Mouse (Mus musculus) limb, embryonic 14.5 days (tissue): Measurements from ENCODE around the gene Spata2. TPM values are rescaled to one million over a fixed set of nuclear protein-coding genes. Genes with fewer than 3 reads are reported as not detected.

Source experiments
- ATAC-seq: fragments of 200-750 bp; cut with Nextera tagmentation; 2 replicates; pipeline ENCODE4 v1.8.0; 2017; ENCODE audit warnings: low read depth, moderate number of reproducible peaks, moderate TSS enrichment; ENCODE audit not compliant: low FRiP score
- DNase-seq: peaks from one replicate; pipeline ENCODE4 v3.0.0-alpha.2; 2015; ENCODE audit warnings: low spot score
- H3K27ac ChIP-seq: fragments of 300-500 bp; sonication (generic); replicated peaks from 2 replicates; pipeline ENCODE4 v1.5.1; 2014; ENCODE audit warnings: low read depth, mild to moderate bottlenecking, low read length, moderate library complexity, mixed read lengths
- H3K27me3 ChIP-seq: fragments of 300-500 bp; sonication (generic); 2 replicates; pipeline ENCODE4 v1.6.1; 2014; ENCODE audit warnings: low read length, mixed read lengths; ENCODE audit not compliant: control insufficient read depth, insufficient read depth
- H3K36me3 ChIP-seq: fragments of 300-500 bp; sonication (generic); 2 replicates; pipeline ENCODE4 v1.6.1; 2014; ENCODE audit warnings: mild to moderate bottlenecking, low read length, moderate library complexity, mixed read lengths; ENCODE audit not compliant: control insufficient read depth, insufficient read depth
- H3K4me1 ChIP-seq: fragments of 300-500 bp; sonication (generic); 2 replicates; pipeline ENCODE4 v1.6.1; 2014; ENCODE audit warnings: antibody characterized with exemption, low read length, mixed read lengths; ENCODE audit not compliant: control insufficient read depth, insufficient read depth
- H3K4me2 ChIP-seq: fragments of 300-500 bp; sonication (generic); replicated peaks from 2 replicates; pipeline ENCODE4 v1.6.1; 2014; ENCODE audit warnings: low read depth, mild to moderate bottlenecking, low read length, moderate library complexity; ENCODE audit not compliant: severe bottlenecking
- H3K4me3 ChIP-seq: fragments of 300-500 bp; sonication (generic); replicated peaks from 2 replicates; pipeline ENCODE4 v1.5.1; 2014; ENCODE audit warnings: low read length
- H3K9ac ChIP-seq: fragments of 300-500 bp; sonication (generic); 2 replicates; pipeline ENCODE4 v1.6.1; 2014; ENCODE audit warnings: mild to moderate bottlenecking, low read depth, low read length, moderate library complexity; ENCODE audit not compliant: severe bottlenecking
- H3K9me3 ChIP-seq: fragments of 300-500 bp; sonication (generic); 2 replicates; pipeline ENCODE4 v1.6.1; 2016; ENCODE audit warnings: low read length; ENCODE audit not compliant: control insufficient read depth
- POLR2A ChIP-seq: fragments of 200-500 bp; IDR thresholded peaks from 2 replicates; pipeline ENCODE4 v1.8.0; 2012; ENCODE audit warnings: inconsistent platforms, mild to moderate bottlenecking, moderate library complexity, borderline replicate concordance; ENCODE audit not compliant: insufficient read depth, insufficient read length; ENCODE audit errors: extremely low read depth
- WGBS: fragments of 180-500 bp; shearing (Covaris S2); extraction: QIAGEN DNeasy Blood & Tissue Kit; methylation state at CpG from one replicate; pipeline ENCODE4 v1.1.7; 2014; 5-methylcytosine and 5-hydroxymethylcytosine counted together
- polyA plus RNA-seq, 2 experiments: library from polyadenylated mRNA; depleted of rRNA in 1 of 2; stranded (reverse) in 1 of 2; unstranded in 1 of 2; fragments of >200 nt; fragmentation: Nextera tagmentation in 1 of 2; extraction: Ambion mirVana in 1 of 2; gene quantifications; 2 replicates each; pipeline versions ENCODE4 v1.2.1 to v1.2.3; 2012 to 2014

The Spata2 gene
- polyA plus RNA-seq, 2 experiments: 12.4 to 17.8 TPM

GRCm38 (mm10) chr2:167453814-167454213, 38.9 kb downstream of the Spata2 start:
- Histone ChIP-seq H3K27ac (no peak overlapping the region), H3K4me3 (no peak overlapping the region), H3K9me3 (no peaks in the 10 kb centered on the region), H3K36me3 (peaks cover 76% of the 10 kb centered on the region), H3K4me2 (no peak overlapping the region), H3K4me1 (no peaks in the 10 kb centered on the region), H3K9ac (no peak overlapping the region), H3K27me3 (no peaks in the 10 kb centered on the region)
- DNase-seq (no peak), ATAC-seq (no peak)
- TF ChIP-seq POLR2A: no peak
- 63% methylated on average over 3 of the region's 3 CpGs for WGBS

GRCm38 (mm10) chr2:167450647-167451046, 42.0 kb downstream of the Spata2 start:
- H3K4me2 ChIP-seq: no peak overlapping the region
- no peak for ATAC-seq
- DNase-seq: no peak
- H3K4me3 ChIP-seq: no peak overlapping the region
- no peak overlapping the region for H3K9ac ChIP-seq
- H3K4me1 ChIP-seq: no peaks in the 10 kb centered on the region; the same call in 1 of the 2 replicates
- TF ChIP-seq POLR2A: no peak
- H3K36me3 ChIP-seq: peaks cover 71% of the 10 kb centered on the region
- no peaks in the 10 kb centered on the region for H3K27me3 ChIP-seq
- H3K27ac ChIP-seq: no peak overlapping the region
- H3K9me3 ChIP-seq: no peaks in the 10 kb centered on the region
- WGBS: 93% methylated on average over 8 of the region's 8 CpGs

GRCm38 (mm10) chr2:167449331-167450275, 43.1 kb downstream of the Spata2 start:
- DNase-seq: no peak
- no peak overlapping the region for H3K4me2 ChIP-seq
- TF ChIP-seq POLR2A: no peak
- H3K27me3 ChIP-seq: no peaks in the 10 kb centered on the region
- H3K27ac ChIP-seq: no peak overlapping the region
- WGBS: 89% methylated on average over 20 of the region's 21 CpGs
- no peaks in the 10 kb centered on the region for H3K9me3 ChIP-seq
- no peak overlapping the region for H3K9ac ChIP-seq
- peaks cover 78% of the 10 kb centered on the region for H3K36me3 ChIP-seq
- no peak for ATAC-seq
- H3K4me3 ChIP-seq: no peak overlapping the region
- no peaks in the 10 kb centered on the region; the same call in 1 of the 2 replicates for H3K4me1 ChIP-seq

- H3K9me3 ChIP-seq: no peaks in the 10 kb centered on the region
- H3K27ac ChIP-seq: no peak overlapping the region
- H3K9ac ChIP-seq: no peak overlapping the region
- no peak overlapping the region for H3K4me3 ChIP-seq
- peaks cover 73% of the 10 kb centered on the region for H3K36me3 ChIP-seq
- no peak for DNase-seq
- ATAC-seq: no peak
- 93% methylated on average over 8 of the region's 8 CpGs for WGBS
- TF ChIP-seq POLR2A: no peak
- H3K27me3 ChIP-seq: no peaks in the 10 kb centered on the region
- no peak overlapping the region for H3K4me2 ChIP-seq
- no peaks in the 10 kb centered on the region; the same call in 1 of the 2 replicates for H3K4me1 ChIP-seq
These were observed 45.1 kb downstream of the Spata2 start for GRCm38 (mm10) chr2:167447629-167448028.

- peaks cover 75% of the 10 kb centered on the region for H3K36me3 ChIP-seq
- no peaks in the 10 kb centered on the region; the same call in 1 of the 2 replicates for H3K4me1 ChIP-seq
- no peak for ATAC-seq
These were observed 45.5 kb downstream of the Spata2 start for GRCm38 (mm10) chr2:167447207-167447606.

More at GRCm38 (mm10) chr2:167447207-167447606, 45.5 kb downstream of the Spata2 start:
- no peak overlapping the region for H3K4me2 ChIP-seq
- no peaks in the 10 kb centered on the region for H3K9me3 ChIP-seq
- no peaks in the 10 kb centered on the region for H3K27me3 ChIP-seq
- no peak overlapping the region for H3K27ac ChIP-seq
- TF ChIP-seq POLR2A: no peak
- no peak overlapping the region for H3K9ac ChIP-seq
- H3K4me3 ChIP-seq: no peak overlapping the region
- no peak for DNase-seq
- 89% methylated on average over 7 of the region's 7 CpGs for WGBS
